Mouse (Mus musculus): Measurements from ENCODE around the gene Cpne6.

The Cpne6 gene

GRCm38 (mm10) chr14:55557003-55557402 is 46.8 kb downstream of the Cpne6 start:
- DNase-seq, result peak; percentile 55 to 62

- DNase-seq, result no peak
Observed at GRCm38 (mm10) chr14:55557587-55557986, 47.3 kb downstream of the Cpne6 start.

GRCm38 (mm10) chr14:55558740-55559448 is 48.6 kb downstream of the Cpne6 start:
- DNase-seq, result no peak

GRCm38 (mm10) chr14:55559799-55560201 is 49.6 kb downstream of the Cpne6 start, which contains the start of gene Dcaf11:
TSS of gene Dcaf11 (plus strand) at chr14:55560006.
- peak; percentile 86 to 90 for DNase-seq

GRCm38 (mm10) chr14:55560202-55561073 is 50.2 kb downstream of the Cpne6 start, which contains the start of gene A730061H03Rik:
TSS of gene A730061H03Rik (minus strand) at chr14:55560406.
- peak; percentile 97 to 98 for DNase-seq

- no peak for DNase-seq
Observed at GRCm38 (mm10) chr14:55561860-55562259, 51.6 kb downstream of the Cpne6 start.

- no peak for DNase-seq
Observed at GRCm38 (mm10) chr14:55563249-55563648, 53.0 kb downstream of the Cpne6 start.

GRCm38 (mm10) chr14:55565748-55566147 is 55.5 kb downstream of the Cpne6 start:
- no peak for DNase-seq

Measured in thymus, postnatal 36 days (tissue).